Mouse (Mus musculus): ENCODE data around the gene Brs3. TPM values are rescaled to one million over a fixed set of nuclear protein-coding genes. Genes with fewer than 3 reads are reported as not detected.

Brs3 gene
- not detected in 2 replicates for polyA plus RNA-seq (2014; fragmentation: Nextera tagmentation; extraction: Ambion mirVana)

DNA sequence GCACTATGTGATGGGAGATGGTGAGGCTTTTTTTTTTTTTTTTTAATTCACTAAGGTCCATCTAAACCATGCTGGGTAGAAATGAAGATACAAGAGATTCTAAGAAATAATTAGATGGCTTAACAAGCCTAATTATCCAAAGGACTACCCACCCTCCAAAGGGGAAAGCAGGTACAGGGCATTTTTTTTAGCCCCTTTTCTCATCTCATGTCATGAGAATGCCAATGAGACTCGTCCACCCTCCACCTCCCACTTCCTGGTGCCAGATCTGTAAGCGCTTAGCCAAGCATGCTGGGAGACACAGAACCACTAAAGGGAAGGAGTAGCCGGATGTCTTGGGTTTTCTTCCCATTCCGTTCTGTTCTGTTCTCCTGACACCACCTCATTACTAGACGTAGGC lies at the start of gene Brs3:
Brs3 (plus strand) TSS at position 301 of the 400 bp plus-strand sequence.
- no peaks in the 10 kb centered on the region for H3K36me3 ChIP-seq (ENCODE audit: control insufficient read depth, insufficient read depth, low read length)
- no peaks in the 10 kb centered on the region for H3K27me3 ChIP-seq (ENCODE audit: control insufficient read depth, insufficient read depth, low read length)
- H3K9ac ChIP-seq (ENCODE audit: low read depth, low read length), result no peak within 1 kb of the TSS
- no peak for ATAC-seq (replicated peaks; ENCODE audit: insufficient number of reproducible peaks, low FRiP score, low TSS enrichment)
- H3K4me1 ChIP-seq (ENCODE audit: control insufficient read depth, insufficient read depth, low read length), result no peaks in the 10 kb centered on the region
- no peak within 1 kb of the TSS for H3K4me3 ChIP-seq (ENCODE audit: low read depth, low read length)
- no peaks in the 10 kb centered on the region for H3K9me3 ChIP-seq (replicated peaks; ENCODE audit: control insufficient read depth, low read length)
- 77% methylated on average over 5 of the region's 5 CpGs for WGBS (ENCODE audit: insufficient replicate concordance)
- no peak within 1 kb of the TSS for H3K4me2 ChIP-seq
- H3K27ac ChIP-seq (ENCODE audit: low read depth, low read length), result no peak within 1 kb of the TSS

GRCm38 (mm10) chrX:57012891-57013290 lies 30.0 kb upstream of the Brs3 start:
- H3K9me3 ChIP-seq (replicated peaks; ENCODE audit: control insufficient read depth, low read length), result no peaks in the 10 kb centered on the region
- 68% methylated on average over 2 of the region's 2 CpGs for WGBS (ENCODE audit: insufficient replicate concordance)
- no peak overlapping the region for H3K27ac ChIP-seq (ENCODE audit: low read depth, low read length)
- no peak for ATAC-seq (replicated peaks; ENCODE audit: insufficient number of reproducible peaks, low FRiP score, low TSS enrichment)
- no peak overlapping the region for H3K9ac ChIP-seq (ENCODE audit: low read depth, low read length)
- no peaks in the 10 kb centered on the region for H3K4me1 ChIP-seq (ENCODE audit: control insufficient read depth, insufficient read depth, low read length)
- H3K36me3 ChIP-seq (ENCODE audit: control insufficient read depth, insufficient read depth, low read length), result no peaks in the 10 kb centered on the region
- H3K27me3 ChIP-seq (ENCODE audit: control insufficient read depth, insufficient read depth, low read length), result no peaks in the 10 kb centered on the region
- no peak overlapping the region for H3K4me3 ChIP-seq (ENCODE audit: low read depth, low read length)
- H3K4me2 ChIP-seq, result no peak overlapping the region

DNA sequence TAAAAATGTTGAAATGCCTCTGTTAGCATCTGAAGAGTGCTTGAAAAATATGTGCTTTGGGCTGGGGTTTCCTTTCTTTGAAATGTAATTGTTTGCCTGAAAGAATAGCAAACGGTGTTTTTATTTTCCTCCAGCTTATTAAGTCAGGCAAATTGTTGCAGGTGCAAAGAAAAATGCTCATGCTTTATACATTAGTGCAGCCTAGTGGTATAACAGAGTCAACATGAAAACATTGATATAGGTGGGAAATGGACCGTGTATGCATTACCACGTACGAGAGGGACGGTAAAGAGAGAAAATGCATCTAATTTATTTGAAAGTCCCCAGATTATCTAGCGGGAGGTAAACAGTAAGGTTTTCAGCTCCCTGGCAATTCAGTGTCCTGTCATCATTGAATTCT lies 995 bp downstream of the Brs3 start:
- Histone ChIP-seq H3K4me1 (ENCODE audit: control insufficient read depth, insufficient read depth, low read length) (no peaks in the 10 kb centered on the region), H3K9ac (ENCODE audit: low read depth, low read length) (no peak overlapping the region), H3K27me3 (ENCODE audit: control insufficient read depth, insufficient read depth, low read length) (no peaks in the 10 kb centered on the region), H3K27ac (ENCODE audit: low read depth, low read length) (no peak overlapping the region), H3K36me3 (ENCODE audit: control insufficient read depth, insufficient read depth, low read length) (no peaks in the 10 kb centered on the region), H3K4me3 (ENCODE audit: low read depth, low read length) (no peak overlapping the region), H3K4me2 (no peak overlapping the region), H3K9me3 (replicated peaks; ENCODE audit: control insufficient read depth, low read length) (no peaks in the 10 kb centered on the region)
- no peak for ATAC-seq (replicated peaks; ENCODE audit: insufficient number of reproducible peaks, low FRiP score, low TSS enrichment)
- WGBS (ENCODE audit: insufficient replicate concordance), result 82% methylated on average over 6 of the region's 6 CpGs

GRCm38 (mm10) chrX:57052848-57053173 lies 9.9 kb downstream of the Brs3 start:
- Histone ChIP-seq H3K27me3 (ENCODE audit: control insufficient read depth, insufficient read depth, low read length) (no peaks in the 10 kb centered on the region), H3K36me3 (ENCODE audit: control insufficient read depth, insufficient read depth, low read length) (no peaks in the 10 kb centered on the region), H3K9ac (ENCODE audit: low read depth, low read length) (peak overlapping the region; percentile 77), H3K9me3 (replicated peaks; ENCODE audit: control insufficient read depth, low read length) (no peaks in the 10 kb centered on the region), H3K27ac (ENCODE audit: low read depth, low read length) (no peak overlapping the region), H3K4me2 (peak overlapping the region; percentile 49), H3K4me3 (ENCODE audit: low read depth, low read length) (peak overlapping the region; percentile 56), H3K4me1 (ENCODE audit: control insufficient read depth, insufficient read depth, low read length) (no peaks in the 10 kb centered on the region)
- 22% methylated on average over 4 of the region's 4 CpGs for WGBS (ENCODE audit: insufficient replicate concordance)
- ATAC-seq (replicated peaks; ENCODE audit: insufficient number of reproducible peaks, low FRiP score, low TSS enrichment), result no peak; the same call in 1 of the 2 replicates

DNA sequence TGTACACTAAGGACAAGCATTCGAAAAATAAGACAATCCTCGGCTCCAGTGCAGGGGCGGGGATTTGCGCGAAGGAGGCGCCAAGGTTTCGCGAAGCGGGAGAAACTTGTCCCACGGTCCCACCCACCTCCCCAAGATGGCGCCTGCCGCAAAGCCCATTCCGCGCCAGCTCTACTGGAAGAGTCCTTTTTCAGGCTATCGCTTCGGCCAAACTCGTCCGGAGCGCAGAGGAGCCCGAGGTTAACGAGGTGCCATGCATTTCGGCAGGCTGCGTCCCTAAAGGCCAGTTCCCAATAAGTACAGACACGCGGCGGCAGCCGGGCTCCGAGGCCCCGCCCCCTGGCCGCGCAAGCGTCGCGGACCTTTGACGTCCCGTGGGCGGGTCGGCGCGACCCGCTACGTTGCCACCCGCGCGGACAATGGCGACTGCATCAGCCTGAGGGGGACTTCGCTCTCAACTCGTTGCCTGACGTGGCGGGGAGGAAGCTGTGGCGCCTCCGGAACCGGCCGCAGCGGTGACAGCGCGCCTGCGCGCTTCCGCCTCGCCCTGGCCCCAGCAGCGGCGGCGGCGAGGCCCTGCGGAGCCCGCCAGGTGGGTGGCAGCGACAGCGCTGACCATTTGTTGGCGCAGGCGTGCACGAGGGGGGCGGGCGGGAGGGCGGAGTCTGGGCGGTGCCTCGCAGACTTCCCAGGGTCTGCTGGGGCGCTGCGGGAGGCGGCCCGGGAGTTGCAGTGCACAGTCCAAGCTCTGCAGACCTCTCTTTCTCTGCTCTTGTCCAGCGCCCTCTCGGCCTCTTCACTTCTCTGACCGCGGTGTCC lies 10.5 kb downstream of the Brs3 start, which contains the start of gene Htatsf1:
Htatsf1 (plus strand) TSS at position 410 of the 819 bp plus-strand sequence.
- H3K4me3 ChIP-seq (ENCODE audit: low read depth, low read length), result peak within 1 kb of the TSS; percentile 56
- H3K36me3 ChIP-seq (ENCODE audit: control insufficient read depth, insufficient read depth, low read length), result no peaks in the 10 kb centered on the region
- H3K27me3 ChIP-seq (ENCODE audit: control insufficient read depth, insufficient read depth, low read length), result no peaks in the 10 kb centered on the region
- H3K4me2 ChIP-seq, result peak within 1 kb of the TSS; percentile 64
- H3K9ac ChIP-seq (ENCODE audit: low read depth, low read length), result peak within 1 kb of the TSS; percentile 77
- H3K27ac ChIP-seq (ENCODE audit: low read depth, low read length), result peak within 1 kb of the TSS; percentile 93
- H3K4me1 ChIP-seq (ENCODE audit: control insufficient read depth, insufficient read depth, low read length), result no peaks in the 10 kb centered on the region
- H3K9me3 ChIP-seq (replicated peaks; ENCODE audit: control insufficient read depth, low read length), result no peaks in the 10 kb centered on the region
- WGBS (ENCODE audit: insufficient replicate concordance), result 13% methylated on average over 82 of the region's 85 CpGs
- peak; percentile 97 for ATAC-seq (replicated peaks; ENCODE audit: insufficient number of reproducible peaks, low FRiP score, low TSS enrichment)

DNA sequence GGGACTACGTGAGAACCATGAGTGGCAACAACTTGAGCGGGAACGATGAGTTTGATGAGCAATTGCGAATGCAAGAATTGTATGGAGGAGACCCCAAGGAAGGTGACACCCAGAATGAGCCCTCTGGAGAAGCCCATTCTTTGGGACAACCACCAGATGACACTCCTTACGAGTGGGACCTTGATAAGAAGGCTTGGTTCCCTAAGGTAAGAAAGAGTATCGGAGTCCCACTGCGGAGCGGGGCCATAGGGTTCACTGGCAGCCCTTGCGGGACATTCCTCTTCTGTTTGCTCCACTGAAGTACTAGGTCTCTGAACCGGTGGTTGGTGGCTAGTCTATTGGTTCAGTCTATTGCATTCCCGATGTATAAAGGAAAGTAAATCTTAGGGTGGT lies 11.1 kb downstream of the Brs3 start:
- peak; percentile 49 for ATAC-seq (replicated peaks; ENCODE audit: insufficient number of reproducible peaks, low FRiP score, low TSS enrichment)
- Histone ChIP-seq H3K36me3 (ENCODE audit: control insufficient read depth, insufficient read depth, low read length) (no peaks in the 10 kb centered on the region), H3K4me1 (ENCODE audit: control insufficient read depth, insufficient read depth, low read length) (no peaks in the 10 kb centered on the region), H3K27ac (ENCODE audit: low read depth, low read length) (peak overlapping the region; percentile 93), H3K4me3 (ENCODE audit: low read depth, low read length) (peak overlapping the region; percentile 56), H3K27me3 (ENCODE audit: control insufficient read depth, insufficient read depth, low read length) (no peaks in the 10 kb centered on the region), H3K9ac (ENCODE audit: low read depth, low read length) (peak overlapping the region; percentile 58; the same call in 1 of the 2 replicates), H3K4me2 (peak overlapping the region; percentile 64), H3K9me3 (replicated peaks; ENCODE audit: control insufficient read depth, low read length) (no peaks in the 10 kb centered on the region)
- 21% methylated on average over 11 of the region's 11 CpGs for WGBS (ENCODE audit: insufficient replicate concordance)

GRCm38 (mm10) chrX:57081496-57081895 lies 38.6 kb downstream of the Brs3 start:
- no peaks in the 10 kb centered on the region for H3K9me3 ChIP-seq (replicated peaks; ENCODE audit: control insufficient read depth, low read length)
- H3K4me2 ChIP-seq, result no peak overlapping the region
- H3K9ac ChIP-seq (ENCODE audit: low read depth, low read length), result no peak overlapping the region
- ATAC-seq (replicated peaks; ENCODE audit: insufficient number of reproducible peaks, low FRiP score, low TSS enrichment), result no peak
- WGBS (ENCODE audit: insufficient replicate concordance), result 64% methylated on average over 5 of the region's 5 CpGs
- no peak overlapping the region for H3K4me3 ChIP-seq (ENCODE audit: low read depth, low read length)
- no peak overlapping the region for H3K27ac ChIP-seq (ENCODE audit: low read depth, low read length)
- no peaks in the 10 kb centered on the region for H3K4me1 ChIP-seq (ENCODE audit: control insufficient read depth, insufficient read depth, low read length)
- H3K36me3 ChIP-seq (ENCODE audit: control insufficient read depth, insufficient read depth, low read length), result no peaks in the 10 kb centered on the region
- H3K27me3 ChIP-seq (ENCODE audit: control insufficient read depth, insufficient read depth, low read length), result no peaks in the 10 kb centered on the region

GRCm38 (mm10) chrX:57087806-57088205 lies 44.9 kb downstream of the Brs3 start, which contains the start of gene Vgll1:
Gene Vgll1 (plus strand): TSS chrX:57088106.
- no peaks in the 10 kb centered on the region for H3K36me3 ChIP-seq (ENCODE audit: control insufficient read depth, insufficient read depth, low read length)
- H3K27ac ChIP-seq (ENCODE audit: low read depth, low read length), result no peak within 1 kb of the TSS
- no peak within 1 kb of the TSS for H3K4me3 ChIP-seq (ENCODE audit: low read depth, low read length)
- no peaks in the 10 kb centered on the region for H3K27me3 ChIP-seq (ENCODE audit: control insufficient read depth, insufficient read depth, low read length)
- H3K4me1 ChIP-seq (ENCODE audit: control insufficient read depth, insufficient read depth, low read length), result no peaks in the 10 kb centered on the region
- no peak within 1 kb of the TSS for H3K9ac ChIP-seq (ENCODE audit: low read depth, low read length)
- no peaks in the 10 kb centered on the region for H3K9me3 ChIP-seq (replicated peaks; ENCODE audit: control insufficient read depth, low read length)
- no peak for ATAC-seq (replicated peaks; ENCODE audit: insufficient number of reproducible peaks, low FRiP score, low TSS enrichment)
- no peak within 1 kb of the TSS for H3K4me2 ChIP-seq
- WGBS (ENCODE audit: insufficient replicate concordance), result 75% methylated on average over 4 of the region's 4 CpGs

Data from heart, embryonic 11.5 days (tissue).